Comparison of ENCODE assay signal across 8 mouse cellular contexts in genomic region chr14:79321152-79321551, GRCm38 (mm10). TPM values are rescaled to one million over a fixed set of nuclear protein-coding genes. Genes with fewer than 3 reads are reported as not detected.
DNase-seq lines count a peak whose midpoint lies in the region; ATAC-seq lines count a peak whose summit lies in the region.

No protein-coding gene starts in this region.

- H3K4me3 ChIP-seq in heart, embryonic 10.5 days = no peak overlapping the region
- no peak overlapping the region for H3K4me3 ChIP-seq in heart, embryonic 12.5 days
- no peak overlapping the region for H3K4me3 ChIP-seq in midbrain, embryonic 10.5 days

- intact Hi-C loops in left cerebral cortex, postnatal 10 days (cut with DNase I) = loop anchor here (5.0 kb wide), 1 partner anchor 199 kb away; no protein-coding TSS in a partner anchor

- H3K27me3 ChIP-seq in heart, embryonic 10.5 days (ENCODE audit: insufficient read depth, poor library complexity, severe bottlenecking) = no peaks in the 10 kb centered on the region
- H3K27me3 ChIP-seq in heart, embryonic 12.5 days (replicated peaks) = no peaks in the 10 kb centered on the region
- no peaks in the 10 kb centered on the region for H3K27me3 ChIP-seq in midbrain, embryonic 10.5 days (ENCODE audit: low read depth, poor library complexity, severe bottlenecking)

- peak; percentile 73 for ATAC-seq in activated CD4-positive, CD25-positive, alpha-beta regulatory T cell, adult 4 months
- ATAC-seq in heart, embryonic 12.5 days (ENCODE audit: insufficient number of reproducible peaks, low FRiP score) = peak; percentile 42; the same call in 1 of the 2 replicates

- DNase-seq in heart, embryonic 10.5 days (ENCODE audit: low spot score) = peak; percentile 76
- no peak for DNase-seq in heart, postnatal 4 days
- peak; percentile 31 to 53 for DNase-seq in kidney, postnatal 36 days
- DNase-seq in midbrain, embryonic 10.5 days (ENCODE audit: low spot score) = peak; percentile 43
- no peak for DNase-seq in yolk sac, embryonic 10.5 days (ENCODE audit: low spot score)
- DNase-seq in left cerebral cortex, postnatal 10 days (ENCODE audit: extremely low spot score in 1 of 2, low spot score in 2 of 2) = no peak

- peaks cover 7% of the 10 kb centered on the region; the same call in 1 of the 2 replicates for H3K4me1 ChIP-seq in heart, embryonic 10.5 days
- H3K4me1 ChIP-seq in heart, embryonic 12.5 days (replicated peaks) = peaks cover 4% of the 10 kb centered on the region; the same call in 1 of the 2 replicates
- 0 out of 2 replicates have a peak, but pooled peaks cover 3% of the 10 kb centered on the region for H3K4me1 ChIP-seq in midbrain, embryonic 10.5 days

- no peaks in the 10 kb centered on the region for H3K36me3 ChIP-seq in heart, embryonic 10.5 days
- no peaks in the 10 kb centered on the region for H3K36me3 ChIP-seq in heart, embryonic 12.5 days
- H3K36me3 ChIP-seq in midbrain, embryonic 10.5 days = no peaks in the 10 kb centered on the region

- no peak overlapping the region for H3K9ac ChIP-seq in heart, embryonic 12.5 days

- 0 out of 2 replicates have a peak overlapping the region, but pooled peaks have one; percentile 11 for H3K4me2 ChIP-seq in heart, embryonic 12.5 days

- 17% methylated on average over 8 of the region's 8 CpGs for WGBS in heart, embryonic 10.5 days
- 25% methylated on average over 8 of the region's 8 CpGs for WGBS in heart, embryonic 12.5 days
- WGBS in midbrain, embryonic 10.5 days = 32% methylated on average over 8 of the region's 8 CpGs

- H3K27ac ChIP-seq in heart, embryonic 10.5 days = no peak overlapping the region
- H3K27ac ChIP-seq in heart, embryonic 12.5 days (ENCODE audit: poor library complexity, severe bottlenecking) = no peak overlapping the region
- H3K27ac ChIP-seq in midbrain, embryonic 10.5 days (replicated peaks) = peak overlapping the region; percentile 55; the same call in 1 of the 2 replicates

- no peaks in the 10 kb centered on the region for H3K9me3 ChIP-seq in heart, embryonic 10.5 days
- no peaks in the 10 kb centered on the region for H3K9me3 ChIP-seq in heart, embryonic 12.5 days (replicated peaks)
- H3K9me3 ChIP-seq in midbrain, embryonic 10.5 days (replicated peaks) = no peaks in the 10 kb centered on the region

RNA-seq across cellular contexts. Expression of gene Rgcc, which starts 19.7 kb away (rescaled TPM):
- 16.0 and 17.0 TPM in 2 replicates for polyA plus RNA-seq in heart, embryonic 10.5 days (2016; fragmentation: Nextera tagmentation; extraction: Ambion mirVana)
- 10 to 100 TPM; 26.6 to 29.1 TPM for total RNA-seq in heart, postnatal 4 days (2021)
- 10 to 100 TPM; 27.5 to 38.3 TPM for polyA plus RNA-seq in activated CD4-positive, CD25-positive, alpha-beta regulatory T cell, adult 4 months (2017; shearing (Covaris generic))
- polyA plus RNA-seq in heart, embryonic 12.5 days (2016; fragmentation: Nextera tagmentation; extraction: Ambion mirVana) = 9.3 and 11.6 TPM in 2 replicates
- polyA plus RNA-seq in midbrain, embryonic 10.5 days (2016; fragmentation: Nextera tagmentation; extraction: Ambion mirVana) = 16.1 and 18.7 TPM in 2 replicates
- total RNA-seq in left cerebral cortex, postnatal 10 days (2021) = 10 to 100 TPM; 36.9 to 37.9 TPM

Comparison
In these comparisons a context has a peak if more than half of its experiments do, and no peak if none do; other contexts are left out.
1. DNase-seq: peak in heart, embryonic 10.5 days (single experiment), kidney, postnatal 36 days (2 of 2) and midbrain, embryonic 10.5 days (single experiment); none in heart, postnatal 4 days (single experiment), yolk sac, embryonic 10.5 days (single experiment) and left cerebral cortex, postnatal 10 days (0 of 2).